Comparison of ENCODE assay signal across 8 mouse cellular contexts in the genomic region with DNA sequence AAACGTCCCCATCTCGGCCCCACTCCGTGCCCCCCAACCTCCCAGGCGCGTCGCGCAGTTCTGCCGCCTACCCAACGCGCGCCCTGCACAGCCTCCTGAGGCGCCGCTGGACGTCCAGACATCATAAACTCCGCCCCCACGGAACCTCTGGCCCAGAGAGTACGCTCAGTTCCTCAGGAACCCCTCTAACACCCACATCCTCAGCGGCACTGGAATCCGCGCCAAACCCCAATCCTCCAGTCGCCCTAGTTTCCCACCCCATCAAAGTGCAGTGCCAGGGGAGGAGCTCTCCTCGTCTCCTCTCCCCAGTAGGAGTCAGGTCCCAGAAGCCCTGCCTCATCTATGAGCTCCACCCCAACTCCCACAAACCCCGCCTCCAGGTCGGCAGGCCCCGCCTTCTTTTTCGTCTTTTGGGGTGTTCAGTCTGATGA. TPM values are rescaled to one million over a fixed set of nuclear protein-coding genes. Genes with fewer than 3 reads are reported as not detected.
DNase-seq lines count a peak whose midpoint lies in the region; ATAC-seq and TF ChIP-seq lines count a peak whose summit lies in the region.

No protein-coding gene starts in this region.

- peak; percentile 73 for DNase-seq in T-cell, adult 2 months (ENCODE audit: low spot score)
- peak; percentile 68 to 76 for DNase-seq in gastrocnemius, adult 8-10 months (ENCODE audit: low spot score in 2 of 2)
- peak; percentile 60 for DNase-seq in hindbrain, postnatal 0 days (ENCODE audit: low spot score)
- DNase-seq in left cerebral cortex, adult 8-10 months (ENCODE audit: low spot score in 2 of 2) = peak; percentile 80 to 88
- peak; percentile 87 for DNase-seq in lung, postnatal 4 days
- peak; percentile 94 for DNase-seq in right cerebral cortex, adult 18-20 months
- peak; percentile 46 for DNase-seq in urinary bladder, postnatal 10 days (ENCODE audit: low spot score)

- H3K4me3 ChIP-seq in cortical plate, adult 2 months (ENCODE audit: insufficient read depth, low read length) = peak overlapping the region; percentile 75
- H3K4me3 ChIP-seq in hindbrain, postnatal 0 days (ENCODE audit: low read length) = peak overlapping the region; percentile 55

- TF ChIP-seq CTCF in cortical plate, adult 2 months (IDR thresholded peaks at IDR 0.05; ENCODE audit: extremely low read depth, insufficient read depth, low read length) = no peak
- TF ChIP-seq CTCF in hindbrain, postnatal 0 days (IDR thresholded peaks at IDR 0.05; ENCODE audit: low read depth) = no peak

- H3K27me3 ChIP-seq in hindbrain, postnatal 0 days (ENCODE audit: insufficient read depth, low read length) = no peaks in the 10 kb centered on the region

- WGBS in hindbrain, postnatal 0 days = 4% methylated on average over 26 of the region's 26 CpGs

- peak overlapping the region; percentile 50; the same call in 1 of the 2 replicates for H3K27ac ChIP-seq in cortical plate, adult 2 months (ENCODE audit: insufficient read depth, low read length)
- peak overlapping the region; percentile 11; the same call in 1 of the 2 replicates for H3K27ac ChIP-seq in hindbrain, postnatal 0 days

- peaks cover 5% of the 10 kb centered on the region; the same call in 1 of the 2 replicates for H3K4me1 ChIP-seq in cortical plate, adult 2 months (ENCODE audit: control insufficient read depth, insufficient read depth, low read length)
- peaks cover 39% of the 10 kb centered on the region for H3K4me1 ChIP-seq in hindbrain, postnatal 0 days (ENCODE audit: insufficient read depth, low read length)

- TF ChIP-seq POLR2A in cortical plate, adult 2 months (IDR thresholded peaks at IDR 0.05; ENCODE audit: extremely low read depth, insufficient read depth, low read length) = peak; percentile 64; the same call in 1 of the 2 replicates

- peak overlapping the region; percentile 44 for H3K9ac ChIP-seq in hindbrain, postnatal 0 days (replicated peaks; ENCODE audit: low read length)

- H3K4me2 ChIP-seq in hindbrain, postnatal 0 days (ENCODE audit: low read depth, low read length) = peak overlapping the region; percentile 98

- H3K36me3 ChIP-seq in hindbrain, postnatal 0 days (ENCODE audit: insufficient read depth, low read length) = no peaks in the 10 kb centered on the region

- no peaks in the 10 kb centered on the region for H3K9me3 ChIP-seq in hindbrain, postnatal 0 days (ENCODE audit: low read length)

- ATAC-seq in hindbrain, postnatal 0 days = peak; percentile 30; the same call in 1 of the 2 replicates

RNA-seq across cellular contexts. Expression of a gene that starts 2.9 kb away (rescaled TPM):
- 160 and 165 TPM in 2 replicates for polyA plus RNA-seq in cortical plate, adult 2 months (2012; rRNA removed)
- under 1 TPM in 3 of 4 experiments, not detected in 1; 0.12 to 0.35 (median 0.25) TPM for total RNA-seq in gastrocnemius, adult 8-10 months (2022)
- total RNA-seq in hindbrain, postnatal 0 days (2014; rRNA removed) = 7.5 and 8.1 TPM in 2 replicates
- 7.3 and 7.9 TPM in 2 replicates for polyA plus RNA-seq in hindbrain, postnatal 0 days (2015; fragmentation: Nextera tagmentation; extraction: Ambion mirVana)
- 100 to 1,000 TPM in 3 of 4 experiments, 10 to 100 TPM in 1; 90.1 to 149 (median 116) TPM for total RNA-seq in left cerebral cortex, adult 8-10 months (2022)

RNA-seq across cellular contexts. Expression of a gene that starts 4.0 kb away (rescaled TPM):
- polyA plus RNA-seq in cortical plate, adult 2 months (2012; rRNA removed) = 31.1 and 32.7 TPM in 2 replicates
- 10 to 100 TPM; 38.0 to 40.7 (median 39.9) TPM for total RNA-seq in gastrocnemius, adult 8-10 months (2022)
- total RNA-seq in hindbrain, postnatal 0 days (2014; rRNA removed) = 33.6 and 42.3 TPM in 2 replicates
- polyA plus RNA-seq in hindbrain, postnatal 0 days (2015; fragmentation: Nextera tagmentation; extraction: Ambion mirVana) = 17.9 and 20.0 TPM in 2 replicates
- 10 to 100 TPM; 38.1 to 48.6 (median 45.4) TPM for total RNA-seq in left cerebral cortex, adult 8-10 months (2022)

RNA-seq across cellular contexts. Expression of a gene that starts 12.3 kb away (rescaled TPM):
- polyA plus RNA-seq in cortical plate, adult 2 months (2012; rRNA removed) = 7.8 and 8.7 TPM in 2 replicates
- total RNA-seq in gastrocnemius, adult 8-10 months (2022) = 1 to 10 TPM; 5.3 to 9.4 (median 8.9) TPM
- total RNA-seq in hindbrain, postnatal 0 days (2014; rRNA removed) = 4.9 and 6.1 TPM in 2 replicates
- 10.4 and 11.8 TPM in 2 replicates for polyA plus RNA-seq in hindbrain, postnatal 0 days (2015; fragmentation: Nextera tagmentation; extraction: Ambion mirVana)
- 10 to 100 TPM; 12.5 to 16.7 (median 14.8) TPM for total RNA-seq in left cerebral cortex, adult 8-10 months (2022)

RNA-seq across cellular contexts. Expression of a gene that starts 14.7 kb away (rescaled TPM):
- 59.6 and 64.1 TPM in 2 replicates for polyA plus RNA-seq in cortical plate, adult 2 months (2012; rRNA removed)
- total RNA-seq in gastrocnemius, adult 8-10 months (2022) = 1 to 10 TPM; 5.4 to 7.6 (median 6.3) TPM
- 53.6 and 70.6 TPM in 2 replicates for total RNA-seq in hindbrain, postnatal 0 days (2014; rRNA removed)
- 74.2 and 78.2 TPM in 2 replicates for polyA plus RNA-seq in hindbrain, postnatal 0 days (2015; fragmentation: Nextera tagmentation; extraction: Ambion mirVana)
- total RNA-seq in left cerebral cortex, adult 8-10 months (2022) = 10 to 100 TPM; 46.3 to 56.8 (median 53.7) TPM

RNA-seq across cellular contexts. Expression of a gene that starts 16.5 kb away (rescaled TPM):
- 5.3 and 6.1 TPM in 2 replicates for polyA plus RNA-seq in cortical plate, adult 2 months (2012; rRNA removed)
- 1 to 10 TPM in 3 of 4 experiments, under 1 TPM in 1; 0.77 to 1.4 (median 1.1) TPM for total RNA-seq in gastrocnemius, adult 8-10 months (2022)
- 3.5 and 5.9 TPM in 2 replicates for total RNA-seq in hindbrain, postnatal 0 days (2014; rRNA removed)
- polyA plus RNA-seq in hindbrain, postnatal 0 days (2015; fragmentation: Nextera tagmentation; extraction: Ambion mirVana) = 6.5 and 7.4 TPM in 2 replicates
- total RNA-seq in left cerebral cortex, adult 8-10 months (2022) = 1 to 10 TPM; 3.0 to 4.9 (median 3.4) TPM

Comparison
In these comparisons a context has a peak if more than half of its experiments do, and no peak if none do; other contexts are left out.
1. Peak in every context shown above with its lines: DNase-seq, ATAC-seq, H3K4me3 ChIP-seq and H3K27ac ChIP-seq.
2. RNA of a gene that starts 2.9 kb away (total RNA-seq): 90.1 to 149 TPM in left cerebral cortex, adult 8-10 months; 7.5 to 8.1 TPM in hindbrain, postnatal 0 days and 0.12 to 0.35 TPM in gastrocnemius, adult 8-10 months; every median in the first group is over 10 times any median in the second.